Mouse (Mus musculus) kidney, adult 8-10 months (tissue): ENCODE results near the gene Spaca9.

Experiments
- DNase-seq, 2 experiments: peaks; one replicate each; pipeline ENCODE4 v3.0.0; 2022

Spaca9 gene

DNA sequence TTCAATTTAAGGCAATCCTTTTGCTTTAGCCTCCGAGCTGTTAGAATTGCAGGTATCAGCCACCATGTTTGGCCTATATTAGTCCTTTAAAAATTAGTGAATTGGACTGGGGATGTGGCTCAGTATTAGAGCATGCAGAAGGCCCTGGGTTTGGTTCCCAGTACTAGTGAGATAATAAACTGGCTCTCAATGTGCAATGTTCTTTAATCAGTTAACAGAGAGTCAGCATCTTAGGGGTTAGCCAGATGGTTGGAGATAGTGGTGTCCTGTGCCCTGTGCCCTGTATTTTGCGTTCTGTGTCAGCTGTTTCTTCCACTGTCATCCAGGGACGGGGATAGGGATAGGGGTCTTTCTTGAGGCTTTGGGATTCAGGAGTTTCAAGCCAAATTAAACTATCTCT is 36.6 kb downstream of the Spaca9 start:
- no peak for DNase-seq

- DNase-seq = no peak
Observed at GRCm38 (mm10) chr2:28656216-28656615, 43.3 kb downstream of the Spaca9 start.

DNA sequence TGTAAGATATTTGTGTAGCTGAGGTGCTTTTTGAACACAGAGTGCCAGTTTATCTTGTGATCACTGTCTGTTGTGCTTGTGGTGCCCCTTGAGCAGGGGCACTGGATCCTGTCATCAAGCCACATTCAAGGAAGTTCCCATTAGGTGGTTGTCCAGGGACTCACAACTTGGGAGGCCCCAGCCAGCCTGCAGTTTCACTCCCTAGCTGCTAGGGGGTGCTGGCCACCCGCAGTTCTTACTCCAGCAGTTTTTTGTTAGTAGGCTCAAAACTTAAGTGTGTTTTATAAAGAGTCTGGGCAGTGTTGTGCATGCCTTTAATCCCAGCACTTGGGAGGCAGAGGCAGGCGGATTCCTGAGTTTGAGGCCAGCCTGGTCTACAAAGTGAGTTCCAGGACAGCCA is 45.2 kb downstream of the Spaca9 start:
- peak in 1 of 2 experiments; percentile 52 for DNase-seq

DNA sequence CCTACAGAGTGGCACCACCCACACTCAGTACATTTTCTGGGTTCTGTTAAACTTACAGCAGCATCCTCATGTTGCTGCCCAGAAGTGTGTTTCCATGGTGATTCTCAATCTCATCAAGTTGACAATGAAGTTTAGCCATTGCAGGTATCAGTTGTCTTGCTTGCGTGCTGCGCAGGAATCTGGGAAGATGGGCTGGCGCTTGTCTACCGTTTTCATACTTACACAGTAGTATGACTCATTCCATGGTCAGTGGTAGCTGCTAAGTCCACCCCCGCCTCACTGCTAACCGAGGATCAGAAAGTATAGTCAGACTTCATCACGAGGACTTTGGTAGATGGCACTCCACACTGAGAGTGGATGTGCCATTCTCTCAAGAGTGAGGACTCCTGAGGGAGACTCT is 46.2 kb downstream of the Spaca9 start:
- no peak for DNase-seq

DNA sequence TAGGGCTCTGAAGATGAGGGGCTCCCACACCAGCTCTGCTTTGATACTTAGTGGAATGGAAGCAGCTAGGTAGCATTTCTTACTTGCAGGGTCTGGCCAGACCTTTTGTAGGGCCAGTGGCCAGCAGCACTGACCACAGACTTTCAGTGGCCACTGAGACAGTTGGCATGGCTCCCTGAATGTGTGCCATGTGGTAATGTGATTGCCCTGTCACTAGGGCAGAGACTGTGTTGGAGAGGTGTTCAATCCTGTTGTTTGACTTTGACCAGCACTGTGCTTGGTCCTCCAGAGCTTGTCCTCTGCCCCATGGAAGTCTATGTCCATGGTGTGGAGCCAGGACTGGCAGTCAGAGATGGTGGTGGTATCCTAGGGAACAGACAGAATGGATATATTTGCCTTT is 49.0 kb downstream of the Spaca9 start:
- peak in 1 of 2 experiments; percentile 53 for DNase-seq

GRCm38 (mm10) chr2:28643081-28643480 is 56.4 kb downstream of the Spaca9 start:
- DNase-seq = no peak
